Mouse (Mus musculus): ENCODE measurements around the gene Olfr372. TPM values are rescaled to one million over a fixed set of nuclear protein-coding genes. Genes with fewer than 3 reads are reported as not detected.
"Not testable (repeated sequence)": the region's sequence is repeated elsewhere in the genome, so short reads cannot be mapped to it uniquely, and the experiment has no call there.

Olfr372 gene
- not detected for total RNA-seq (2021)
- long read RNA-seq, experiment 1, result 0 reads
- long read RNA-seq, experiment 2, result 0 reads

DNA sequence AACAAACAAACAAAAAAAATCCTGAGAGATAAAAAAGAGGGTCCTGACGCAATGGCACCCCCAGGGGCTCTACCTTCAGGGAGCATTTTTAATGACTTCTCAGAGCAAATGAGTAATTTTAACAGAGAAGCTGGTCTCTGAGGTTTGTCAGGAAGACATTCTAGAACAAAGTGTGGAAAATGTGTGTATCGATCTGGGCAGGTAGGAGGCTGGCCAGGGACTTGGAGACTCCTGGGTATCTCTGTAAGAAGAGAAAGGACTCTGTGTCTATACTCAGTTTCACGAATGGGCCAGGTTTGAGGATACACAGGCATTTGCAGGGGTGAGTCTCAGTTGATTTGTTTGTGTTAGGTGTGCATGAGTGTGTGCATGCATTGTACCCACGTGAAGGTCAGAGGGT, at the start of gene Olfr372:
TSS of gene Olfr372 (plus strand) at position 301 of the 400 bp plus-strand sequence.
- DNase-seq, result not testable (repeated sequence)

DNA sequence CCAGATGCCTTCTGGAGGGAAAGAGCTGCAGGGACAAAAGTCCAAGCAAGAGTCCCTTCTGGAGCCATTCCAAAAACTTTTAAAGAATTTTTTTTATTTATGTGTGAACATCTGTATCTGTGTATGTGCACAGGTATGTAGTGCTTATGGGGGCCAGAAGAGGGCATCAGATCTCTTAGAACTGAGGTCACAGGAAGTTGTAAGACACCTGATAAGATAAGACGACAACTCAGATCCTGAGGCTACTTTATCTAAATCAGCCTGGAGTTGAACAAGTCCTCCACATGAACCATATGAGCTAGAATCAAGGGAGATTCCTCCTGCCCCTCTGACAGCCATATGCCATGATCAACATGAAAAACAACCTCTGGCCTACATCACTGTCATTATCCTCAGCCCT, 41.6 kb upstream of the Olfr372 start:
- no peak for DNase-seq

DNA sequence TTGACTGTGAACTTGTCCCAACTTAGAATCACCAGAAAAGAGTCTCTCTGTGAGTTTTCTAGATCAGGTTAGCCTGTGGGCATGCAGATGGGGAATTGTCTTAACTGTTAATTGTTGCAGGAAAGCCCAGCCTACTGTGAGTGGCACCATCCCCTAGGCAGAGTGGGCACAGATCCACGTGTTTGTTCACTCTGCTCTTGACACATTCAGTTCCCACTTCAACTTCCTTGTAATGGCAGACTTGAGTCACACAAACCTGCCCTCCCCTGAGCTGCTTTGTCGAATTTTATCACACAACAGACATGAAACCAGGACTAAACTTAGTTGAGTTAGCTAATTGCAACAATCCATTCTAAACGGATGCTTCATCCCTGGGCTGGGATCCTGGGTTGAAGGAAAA, 40.8 kb upstream of the Olfr372 start:
- no peak for DNase-seq

DNA sequence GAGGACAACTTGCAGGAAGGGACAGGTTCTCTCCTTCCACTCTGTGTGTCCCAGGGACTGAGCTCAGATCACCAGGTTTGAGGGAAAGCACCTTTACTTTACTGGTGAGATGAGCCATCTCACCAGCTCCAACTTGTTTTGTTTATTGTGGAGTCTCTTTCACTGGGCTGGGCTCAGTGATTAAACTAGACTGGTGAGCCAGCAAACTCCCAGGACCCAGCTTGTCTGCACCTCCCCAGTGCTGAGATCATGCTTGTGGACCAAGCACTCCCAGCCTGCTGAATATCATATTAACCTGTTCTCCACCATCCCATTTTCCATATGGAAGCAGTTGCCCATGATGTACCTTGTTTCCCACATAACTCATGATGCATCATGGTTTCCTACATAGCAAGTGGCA, 38.1 kb upstream of the Olfr372 start:
- no peak for DNase-seq

DNA sequence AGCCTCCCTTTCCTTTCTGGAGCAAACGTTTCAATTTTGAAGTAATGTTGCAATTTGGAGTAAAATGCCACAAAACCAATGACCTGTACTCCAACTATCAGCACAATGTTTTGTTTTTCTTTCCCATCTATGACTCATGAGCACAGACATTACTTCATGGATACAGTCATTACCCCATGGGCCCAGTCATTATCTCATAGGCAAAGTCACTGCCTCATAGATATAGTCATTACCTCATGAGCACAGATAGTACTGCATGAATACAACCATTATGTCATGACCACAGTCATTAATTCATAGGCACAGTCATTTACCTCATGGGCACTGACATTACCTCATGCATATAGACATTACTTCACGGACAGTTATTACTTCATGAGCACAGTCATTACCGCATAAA, 35.1 kb upstream of the Olfr372 start:
- DNase-seq, result no peak

DNA sequence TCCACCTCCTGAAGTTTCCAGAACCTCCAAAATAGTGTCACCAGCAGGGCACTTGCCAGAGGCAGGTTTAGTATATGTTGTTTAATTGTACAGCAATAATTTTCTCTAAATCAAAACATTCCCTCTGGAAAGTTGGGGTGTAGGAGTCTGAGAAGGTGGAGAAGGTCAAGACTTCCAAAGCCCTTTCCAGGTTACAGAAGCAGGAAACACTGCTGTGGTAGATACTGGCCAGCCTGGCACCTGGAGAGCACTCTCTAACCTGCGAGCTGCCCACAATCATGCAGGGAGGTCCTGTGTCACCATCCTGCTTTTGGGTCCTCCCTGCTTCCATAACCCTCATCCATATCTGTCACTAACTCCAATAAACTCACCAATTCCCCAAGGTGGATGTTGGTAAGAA, 34.3 kb upstream of the Olfr372 start:
- no peak for DNase-seq

DNA sequence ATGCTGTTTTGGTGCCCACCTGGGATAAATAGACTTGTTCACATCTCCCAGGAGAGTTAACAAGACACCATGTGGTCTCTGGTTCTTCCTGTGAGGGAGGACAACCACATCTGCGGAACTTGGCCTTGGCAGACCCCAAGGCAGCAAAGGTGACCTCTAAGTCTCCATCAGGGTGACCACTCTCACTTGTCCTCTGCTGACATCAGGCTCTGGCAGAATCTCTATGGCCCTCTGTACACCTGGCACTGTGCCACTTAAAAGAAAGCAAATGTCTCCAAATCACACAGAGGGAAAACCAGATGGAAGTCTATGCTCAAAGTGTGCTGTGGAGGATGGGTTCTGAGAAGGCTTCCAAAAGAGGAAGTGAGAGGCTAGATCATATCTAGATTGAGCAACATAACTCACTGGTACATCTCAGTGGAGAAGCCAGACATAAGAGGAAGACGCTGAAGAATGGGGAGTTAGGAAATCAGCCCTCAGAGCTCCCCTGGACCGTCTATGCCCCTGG, 32.8 kb upstream of the Olfr372 start:
- DNase-seq, result no peak

DNA sequence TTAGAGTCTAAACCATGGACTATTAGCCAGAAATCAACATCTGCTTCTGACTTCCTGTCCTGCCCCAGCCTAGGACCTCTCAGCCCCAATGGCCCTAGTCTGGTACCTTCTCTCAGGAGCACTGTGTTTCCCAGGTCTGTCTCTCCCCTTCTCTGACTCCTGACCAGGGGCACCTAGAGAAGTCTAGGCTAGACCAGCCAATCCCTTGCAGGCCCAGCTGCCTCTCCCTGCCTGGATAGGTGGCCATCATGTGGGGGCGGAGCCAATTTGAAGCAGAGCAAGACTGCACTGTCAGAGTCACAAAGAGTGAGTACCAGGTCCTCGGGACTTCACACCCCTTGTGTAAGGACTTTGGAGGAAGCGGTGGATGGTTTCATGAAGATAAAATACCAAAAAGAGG, 31.5 kb upstream of the Olfr372 start, which contains the start of gene Cyp4f18:
TSS of gene Cyp4f18 (minus strand) at position 154 of the 400 bp plus-strand sequence.
- no peak for DNase-seq

DNA sequence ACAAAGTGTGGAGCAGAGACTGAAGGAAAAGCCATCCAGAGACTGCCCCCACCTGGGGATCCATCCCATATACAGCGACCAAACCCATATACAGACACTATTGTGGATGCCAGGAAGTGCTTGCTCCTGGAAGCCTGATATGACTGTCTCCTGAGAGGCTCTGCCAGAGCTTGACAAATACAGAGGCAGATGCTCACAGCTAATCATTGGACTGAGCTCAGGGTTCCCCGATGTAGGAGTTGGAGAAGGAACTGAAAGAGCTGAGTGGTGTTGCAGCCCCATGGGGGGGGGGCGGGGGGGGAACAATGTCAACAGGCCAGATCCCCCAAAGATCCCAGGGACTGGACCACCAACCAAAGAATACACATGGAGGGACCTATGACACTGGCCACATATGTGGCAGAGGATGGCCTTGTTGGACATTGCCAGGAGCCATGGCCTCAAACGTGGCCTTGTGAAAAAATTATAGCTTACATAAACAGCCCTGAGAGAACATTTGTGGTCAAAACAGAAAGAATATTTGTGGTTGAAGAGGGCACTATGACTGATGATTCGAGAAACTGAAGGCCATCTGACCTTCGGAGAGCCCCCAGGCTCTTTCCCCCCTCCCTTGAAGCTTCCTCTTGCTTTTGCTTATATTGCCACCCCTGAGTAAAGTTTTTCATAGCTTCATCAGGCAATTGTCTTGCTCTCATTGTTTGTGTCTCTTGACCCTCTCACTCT, 27.4 kb upstream of the Olfr372 start:
- DNase-seq, result not testable (repeated sequence)

DNA sequence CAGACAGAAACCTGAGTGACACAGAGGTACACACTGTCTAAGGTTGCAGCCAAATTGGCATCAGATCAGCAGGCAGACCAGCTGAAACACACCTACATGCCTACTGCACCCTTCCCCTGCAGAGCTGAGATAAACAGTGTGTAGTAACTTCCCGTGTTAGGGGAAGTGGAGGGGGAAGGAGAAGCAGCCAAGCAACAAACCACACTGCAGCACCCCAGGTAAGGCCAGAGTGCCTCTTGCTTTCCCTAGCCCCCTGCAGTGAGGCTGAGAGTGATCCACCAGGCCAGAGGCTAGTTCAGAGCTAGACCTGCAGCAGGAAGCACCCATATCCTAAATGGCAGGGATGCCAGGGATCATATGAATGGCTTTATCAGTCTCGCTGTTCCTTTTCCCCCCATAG, 23.7 kb upstream of the Olfr372 start:
- not testable (repeated sequence) for DNase-seq

DNA sequence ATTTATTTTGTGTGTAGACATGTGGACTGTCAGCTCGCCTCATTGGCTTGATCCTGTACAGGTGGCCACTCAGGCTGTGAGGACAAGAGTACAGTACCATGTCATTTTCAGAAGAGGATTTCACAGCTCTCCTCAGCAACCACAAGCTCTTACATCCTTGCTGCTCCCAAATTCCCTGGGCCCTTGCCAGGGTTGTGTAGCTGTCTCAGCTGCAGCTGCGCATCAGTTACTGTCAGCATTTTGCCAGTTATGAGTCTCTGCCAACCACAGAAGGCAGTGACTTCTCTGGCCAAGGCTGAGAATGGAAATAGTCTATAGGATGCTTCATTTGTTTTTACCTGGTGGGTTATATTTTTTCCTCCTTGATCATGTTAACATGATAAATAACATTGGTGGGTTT, 22.9 kb upstream of the Olfr372 start:
- DNase-seq, result peak; percentile 39

DNA sequence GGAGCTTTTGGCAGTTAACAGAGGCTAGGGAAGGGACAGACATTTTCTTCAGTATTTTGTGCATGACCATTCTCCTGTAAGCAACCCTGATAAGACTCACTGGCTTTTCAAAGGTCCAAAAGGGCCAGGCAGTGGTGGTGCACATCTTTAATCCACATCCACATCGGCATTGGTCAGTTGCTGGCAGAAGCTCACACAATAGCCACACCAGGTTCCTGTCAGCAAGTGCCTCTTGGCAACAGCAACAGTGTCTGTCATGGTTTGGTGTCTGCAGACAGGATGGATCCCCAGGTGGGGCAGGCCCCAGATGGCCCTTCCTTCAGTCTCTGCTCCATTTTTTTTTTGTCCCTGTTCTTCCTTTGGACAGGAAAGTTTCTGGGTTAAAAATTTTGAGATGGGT, 22.0 kb upstream of the Olfr372 start:
- DNase-seq, result not testable (repeated sequence)

DNA sequence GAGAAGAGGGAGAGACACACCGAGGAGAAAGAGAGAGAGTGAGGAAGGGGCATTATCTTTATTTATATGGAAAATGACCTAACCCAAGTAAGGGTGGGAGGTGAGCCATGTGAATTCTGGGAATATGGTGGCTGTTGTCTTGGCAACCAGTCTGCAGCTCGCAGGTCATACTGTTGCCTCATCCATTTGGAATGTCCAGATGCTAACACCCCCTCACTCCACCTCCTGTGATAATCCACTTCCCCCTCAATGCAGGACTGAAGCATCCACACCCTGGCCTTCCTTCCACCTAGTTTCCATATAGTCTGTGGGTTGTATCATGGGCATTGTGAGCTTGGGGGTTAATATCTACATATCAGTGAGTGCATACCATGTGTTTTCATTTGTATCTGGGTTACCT, 21.2 kb upstream of the Olfr372 start:
- no peak for DNase-seq

DNA sequence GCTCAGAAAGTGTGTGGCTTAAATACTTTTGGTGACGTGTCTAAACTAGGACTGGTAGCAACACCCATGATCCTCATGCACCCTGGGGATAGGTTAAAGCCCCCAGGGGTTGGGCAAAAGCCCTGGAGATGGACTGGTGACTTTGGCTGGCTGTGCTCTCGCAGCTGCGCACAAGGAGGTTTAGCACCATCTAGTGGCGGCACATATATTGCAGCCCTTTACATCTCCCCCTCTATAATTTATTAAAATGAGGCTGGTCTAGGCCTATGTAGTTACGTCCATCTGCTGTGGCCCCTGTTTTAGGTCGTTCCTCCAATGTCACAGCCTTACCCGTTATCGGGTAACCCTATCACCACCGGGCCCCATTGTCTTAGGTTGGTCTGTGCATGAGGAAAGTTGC, 16.1 kb upstream of the Olfr372 start:
- not testable (repeated sequence) for DNase-seq

DNA sequence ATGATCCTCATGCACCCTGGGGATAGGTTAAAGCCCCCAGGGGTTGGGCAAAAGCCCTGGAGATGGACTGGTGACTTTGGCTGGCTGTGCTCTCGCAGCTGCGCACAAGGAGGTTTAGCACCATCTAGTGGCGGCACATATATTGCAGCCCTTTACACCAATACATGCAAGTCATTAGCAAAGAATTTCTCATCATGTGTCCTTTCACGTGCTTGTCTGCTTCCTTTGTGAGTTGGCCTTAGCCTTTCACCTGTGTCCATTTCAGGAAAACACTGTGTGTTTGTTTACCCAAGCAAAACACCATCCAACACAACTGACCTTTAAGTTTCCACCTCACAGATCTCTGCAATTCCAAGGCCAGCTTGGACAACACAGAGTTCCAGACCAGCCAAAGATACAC, 8.1 kb upstream of the Olfr372 start:
- DNase-seq, result peak; percentile 56

DNA sequence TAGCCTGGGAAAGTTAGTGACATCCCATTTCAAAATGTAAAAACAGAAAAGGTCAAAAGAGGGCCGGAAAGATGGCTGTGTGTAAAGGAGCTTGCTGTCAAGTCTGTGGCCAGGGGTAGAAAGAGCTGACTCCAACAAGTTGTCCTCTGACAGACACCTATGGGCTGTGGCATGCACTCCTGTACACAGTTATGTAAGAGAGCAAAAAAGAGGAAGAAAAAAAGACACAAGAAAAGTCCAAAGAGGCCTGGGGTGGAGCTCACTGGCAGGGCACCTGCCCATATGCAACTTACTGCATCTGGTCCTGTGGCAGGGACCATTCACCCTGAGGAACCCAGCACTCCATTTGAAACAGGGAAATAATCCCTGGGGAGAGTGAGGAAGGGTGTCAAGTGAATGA, 1.5 kb downstream of the Olfr372 start:
- no peak for DNase-seq

DNA sequence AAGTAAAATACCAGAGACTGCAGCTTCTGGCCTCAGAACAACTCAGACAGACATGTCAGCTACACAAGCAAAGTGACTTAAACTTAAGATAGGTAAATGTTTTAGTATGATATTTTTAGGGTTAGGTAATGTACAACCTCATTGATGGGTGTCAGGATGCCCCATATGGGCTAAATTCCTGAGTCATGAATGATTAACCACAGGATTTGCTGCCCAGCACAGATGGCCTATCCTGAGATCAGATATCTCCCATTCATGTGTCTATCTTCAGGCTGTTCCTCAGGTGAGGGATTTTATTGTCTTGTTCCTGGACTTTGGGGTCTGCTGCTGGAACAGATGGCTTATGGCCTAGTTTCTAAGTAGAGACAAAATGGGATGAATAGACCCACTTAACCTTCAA, 13.6 kb downstream of the Olfr372 start:
- not testable (repeated sequence) for DNase-seq

DNA sequence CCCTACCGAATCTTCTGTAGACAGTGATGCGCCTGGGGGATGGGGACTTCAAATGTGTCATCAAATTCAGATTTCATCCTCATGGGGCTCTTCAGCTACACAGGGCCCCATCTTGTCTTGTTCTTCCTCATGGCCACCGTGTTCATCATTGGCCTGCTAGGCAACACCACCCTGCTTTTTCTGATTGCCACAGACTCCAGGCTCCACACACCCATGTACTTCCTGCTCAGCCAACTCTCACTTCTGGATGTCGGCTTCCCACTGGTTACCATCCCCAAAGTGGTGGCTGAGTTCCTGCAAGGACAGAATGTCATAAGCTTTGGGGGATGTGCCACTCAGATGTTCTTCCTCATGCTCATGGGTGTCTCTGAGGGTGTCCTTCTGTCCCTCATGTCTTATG, 16.6 kb downstream of the Olfr372 start:
- DNase-seq, result not testable (repeated sequence)

DNA sequence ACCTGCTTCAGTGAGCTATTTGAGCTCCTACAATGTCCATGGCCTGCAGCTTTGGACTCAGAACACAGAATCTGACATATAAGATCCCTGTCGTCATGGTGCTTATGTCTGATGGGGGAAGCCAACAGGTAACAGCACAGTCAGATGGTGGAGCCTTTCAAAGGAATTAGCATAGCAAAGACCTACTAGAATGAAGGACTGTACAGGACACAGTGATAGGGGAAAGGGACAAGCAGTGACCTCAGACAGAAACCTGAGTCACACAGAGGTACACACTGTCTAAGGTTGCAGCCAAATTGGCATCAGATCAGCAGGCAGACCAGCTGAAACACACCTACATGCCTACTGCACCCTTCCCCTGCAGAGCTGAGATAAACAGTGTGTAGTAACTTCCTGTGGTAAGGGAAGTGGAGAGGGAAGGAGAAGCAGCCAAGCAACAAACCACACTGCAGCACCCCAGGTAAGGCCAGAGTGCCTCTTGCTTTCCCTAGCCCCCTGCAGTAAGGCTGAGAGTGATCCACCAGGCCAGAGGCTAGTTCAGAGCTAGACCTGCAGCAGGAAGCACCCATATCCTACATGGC, 25.9 kb downstream of the Olfr372 start:
- DNase-seq, result not testable (repeated sequence)

DNA sequence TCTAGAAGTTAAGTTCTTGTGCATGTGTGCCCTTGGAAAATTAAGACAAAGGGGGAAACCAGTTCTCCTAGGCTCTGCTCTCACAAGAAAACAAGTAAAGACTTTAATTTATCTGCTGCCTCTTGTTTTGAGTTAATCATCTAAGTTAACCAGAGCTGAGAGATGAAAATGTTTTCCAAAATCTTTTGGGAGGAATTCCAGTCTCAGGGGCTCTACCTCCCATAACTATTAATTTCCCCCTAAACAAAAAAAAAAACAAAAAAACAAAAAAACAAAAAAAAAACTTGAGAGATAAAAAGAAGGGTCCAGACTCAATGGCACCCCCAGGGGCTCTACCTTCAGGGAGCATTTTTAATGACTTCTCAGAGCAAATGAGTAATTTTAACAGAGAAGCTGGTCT, 41.9 kb downstream of the Olfr372 start, which contains the start of gene Olfr373:
TSS of gene Olfr373 (plus strand) at position 301 of the 400 bp plus-strand sequence.
- not testable (repeated sequence) for DNase-seq

DNA sequence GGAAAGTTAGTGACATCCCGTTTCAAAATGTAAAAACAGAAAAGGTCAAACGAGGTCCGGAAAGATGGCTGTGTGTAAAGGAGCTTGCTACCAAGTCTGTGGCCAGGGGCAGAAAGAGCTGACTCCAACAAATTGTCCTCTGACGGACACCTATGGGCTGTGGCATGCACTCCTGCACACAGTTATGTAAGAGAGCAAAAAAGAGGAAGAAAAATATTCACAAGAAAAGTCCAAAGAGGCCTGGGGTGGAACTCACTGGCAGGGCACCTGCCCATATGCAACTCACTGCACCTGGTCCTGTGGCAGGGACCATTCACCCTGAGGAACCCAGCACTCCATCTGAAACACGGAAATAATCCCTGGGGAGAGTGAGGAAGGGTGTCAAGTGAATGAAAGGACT, 43.7 kb downstream of the Olfr372 start:
- DNase-seq, result no peak

DNA sequence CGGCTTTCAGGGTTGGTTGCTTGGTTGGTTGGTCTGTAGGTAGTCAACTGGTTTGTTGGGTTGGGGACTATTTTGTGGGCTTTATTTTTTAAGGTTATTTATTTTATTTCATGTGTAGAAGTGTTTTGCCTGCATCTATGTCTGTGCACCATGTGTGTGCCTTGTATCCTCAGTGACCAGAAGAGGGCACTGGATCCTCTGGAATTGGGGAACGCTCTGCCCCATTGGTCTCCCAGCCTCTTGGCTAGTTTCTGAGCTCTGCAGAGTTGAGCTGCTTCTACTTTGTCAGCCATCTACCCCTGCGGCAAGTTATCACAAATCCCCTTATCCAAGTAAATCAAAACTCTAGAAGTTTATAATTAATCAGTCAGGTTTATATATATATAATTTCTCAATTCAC, 46.6 kb downstream of the Olfr372 start:
- not testable (repeated sequence) for DNase-seq

DNA sequence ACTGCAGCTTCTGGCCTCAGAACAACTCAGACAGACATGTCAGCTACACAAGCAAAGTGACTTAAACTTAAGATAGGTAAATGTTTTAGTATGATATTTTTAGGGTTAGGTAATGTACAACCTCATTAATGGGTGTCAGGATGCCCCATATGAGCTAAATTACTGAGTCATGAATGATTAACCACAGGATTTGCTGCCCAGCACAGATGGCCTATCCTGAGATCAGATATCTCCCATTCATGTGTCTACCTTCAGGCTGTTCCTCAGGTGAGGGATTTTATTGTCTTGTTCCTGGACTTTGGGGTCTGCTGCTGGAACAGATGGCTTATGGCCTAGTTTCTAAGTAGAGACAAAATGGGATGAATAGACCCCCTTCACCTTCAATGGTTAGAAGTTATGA, 55.7 kb downstream of the Olfr372 start:
- DNase-seq, result not testable (repeated sequence)
